Mouse (Mus musculus): ENCODE results near the gene Ppara. TPM values are rescaled to one million over a fixed set of nuclear protein-coding genes. Genes with fewer than 3 reads are reported as not detected.

The Ppara gene
- total RNA-seq, 2 experiments from 2014 or later: 3.3 to 4.2 TPM

GRCm38 (mm10) chr15:85703858-85704257 lies 30.9 kb upstream of the Ppara start:
- no peak for DNase-seq (ENCODE audit: low spot score in 2 of 2)
- intact Hi-C loops (cut with DNase I): loop anchor here (2.0 to 10.0 kb wide), 2 partner anchors 17 to 439 kb away; no protein-coding TSS in a partner anchor

GRCm38 (mm10) chr15:85704341-85705012 lies 30.3 kb upstream of the Ppara start:
- no peak for DNase-seq (ENCODE audit: low spot score in 2 of 2)
- intact Hi-C loops (cut with DNase I): loop anchor here (10.0 kb wide), 1 partner anchor 440 kb away; no protein-coding TSS in a partner anchor

GRCm38 (mm10) chr15:85705013-85705528 lies 29.7 kb upstream of the Ppara start:
- intact Hi-C loops (cut with DNase I): loop anchor here (10.0 kb wide), 1 partner anchor 440 kb away; no protein-coding TSS in a partner anchor
- no peak for DNase-seq (ENCODE audit: low spot score in 2 of 2)

- intact Hi-C loops (cut with DNase I): loop anchor here (10.0 kb wide), 1 partner anchor 441 kb away; no protein-coding TSS in a partner anchor
- DNase-seq (ENCODE audit: low spot score in 2 of 2): no peak
Measured at GRCm38 (mm10) chr15:85705566-85706332, 29.0 kb upstream of the Ppara start.

- intact Hi-C loops (cut with DNase I): loop anchor here (10.0 kb wide), 1 partner anchor 442 kb away; no protein-coding TSS in a partner anchor
- DNase-seq (ENCODE audit: low spot score in 2 of 2): no peak
Measured at GRCm38 (mm10) chr15:85706527-85706926, 28.3 kb upstream of the Ppara start.

GRCm38 (mm10) chr15:85707017-85707416 lies 27.8 kb upstream of the Ppara start:
- DNase-seq (ENCODE audit: low spot score in 2 of 2): no peak
- intact Hi-C loops (cut with DNase I): loop anchor here (10.0 kb wide), 1 partner anchor 442 kb away; no protein-coding TSS in a partner anchor

GRCm38 (mm10) chr15:85707458-85708030 lies 27.2 kb upstream of the Ppara start:
- no peak for DNase-seq (ENCODE audit: low spot score in 2 of 2)
- intact Hi-C loops (cut with DNase I): loop anchor here (2.0 to 10.0 kb wide), 2 partner anchors 35 to 443 kb away; no protein-coding TSS in a partner anchor

GRCm38 (mm10) chr15:85708217-85708616 lies 26.6 kb upstream of the Ppara start:
- intact Hi-C loops (cut with DNase I): loop anchor here (2.0 to 10.0 kb wide), 2 partner anchors 35 to 443 kb away; no protein-coding TSS in a partner anchor
- DNase-seq (ENCODE audit: low spot score in 2 of 2): no peak

GRCm38 (mm10) chr15:85708843-85709242 lies 25.9 kb upstream of the Ppara start:
- DNase-seq (ENCODE audit: low spot score in 2 of 2): no peak
- intact Hi-C loops (cut with DNase I): loop anchor here (1.0 to 10.0 kb wide), 4 partner anchors 36 to 444 kb away; no protein-coding TSS in a partner anchor

GRCm38 (mm10) chr15:85709268-85709973 lies 25.4 kb upstream of the Ppara start:
- intact Hi-C loops (cut with DNase I): loop anchor here (1.0 to 10.0 kb wide), 4 partner anchors 37 to 445 kb away; no protein-coding TSS in a partner anchor
- peak; percentile 89 to 93 for DNase-seq (ENCODE audit: low spot score in 2 of 2)

GRCm38 (mm10) chr15:85710179-85710578 lies 24.6 kb upstream of the Ppara start:
- intact Hi-C loops (cut with DNase I): no loop called here
- DNase-seq (ENCODE audit: low spot score in 2 of 2): peak; percentile 84 to 88

- intact Hi-C loops (cut with DNase I): no loop called here
- no peak for DNase-seq (ENCODE audit: low spot score in 2 of 2)
Measured at GRCm38 (mm10) chr15:85710641-85711580, 23.9 kb upstream of the Ppara start.

GRCm38 (mm10) chr15:85712565-85713168 lies 22.1 kb upstream of the Ppara start:
- intact Hi-C loops (cut with DNase I): no loop called here
- DNase-seq (ENCODE audit: low spot score in 2 of 2): no peak

GRCm38 (mm10) chr15:85713417-85713816 lies 21.4 kb upstream of the Ppara start:
- intact Hi-C loops (cut with DNase I): no loop called here

GRCm38 (mm10) chr15:85715059-85715458 lies 19.7 kb upstream of the Ppara start:
- intact Hi-C loops (cut with DNase I): loop anchor here (5.0 kb wide), 1 partner anchor 322 kb away; no protein-coding TSS in a partner anchor
- no peak for DNase-seq (ENCODE audit: low spot score in 2 of 2)

More at GRCm38 (mm10) chr15:85713417-85713816, 21.4 kb upstream of the Ppara start:
- DNase-seq (ENCODE audit: low spot score in 2 of 2): no peak

GRCm38 (mm10) chr15:85716045-85716444 lies 18.7 kb upstream of the Ppara start:
- intact Hi-C loops (cut with DNase I): loop anchor here (1.0 to 5.0 kb wide), 3 partner anchors 125 to 321 kb away; no protein-coding TSS in a partner anchor
- DNase-seq (ENCODE audit: low spot score in 2 of 2): peak; percentile 83 to 89

- DNase-seq (ENCODE audit: low spot score in 2 of 2): no peak
- intact Hi-C loops (cut with DNase I): loop anchor here (1.0 to 5.0 kb wide), 3 partner anchors 125 to 321 kb away; no protein-coding TSS in a partner anchor
Measured at GRCm38 (mm10) chr15:85716591-85716990, 18.2 kb upstream of the Ppara start.

All from left cerebral cortex, postnatal 25 days (tissue).